Mouse (Mus musculus) liver, embryonic 11.5 days (tissue): ENCODE measurements at regions not wholly inside any gene's neighbourhood (a gene's known extent, or its start where the extent isn't known, plus 50 kb on each side); places are given as distances from the start of the nearest gene placed in this dataset.
A peak's percentile ranks its signal among the peaks of the same experiment; 100 is the strongest.
"Not testable (repeated sequence)": the region's sequence is repeated elsewhere in the genome, so short reads cannot be mapped to it uniquely, and the experiment has no call there.

Experiments used
- ATAC-seq: fragments of 200-750 bp; cut with Nextera tagmentation; replicated peaks from 2 replicates; pipeline ENCODE4 v1.8.0; 2017; ENCODE audit warnings: moderate number of reproducible peaks, mild to moderate bottlenecking, moderate TSS enrichment, moderate library complexity; ENCODE audit not compliant: low FRiP score
- DNase-seq: peaks from one replicate; pipeline ENCODE4 v3.0.0-alpha.2; 2017; ENCODE audit warnings: low spot score
- H3K27ac ChIP-seq: fragments of 300-500 bp; sonication (generic); 2 replicates; pipeline ENCODE4 v1.5.1; 2014; ENCODE audit warnings: mild to moderate bottlenecking, low read depth, low read length, control low read depth
- H3K27me3 ChIP-seq: fragments of 300-500 bp; sonication (generic); replicated peaks from 2 replicates; pipeline ENCODE4 v1.6.1; 2014; ENCODE audit warnings: low read length, mixed read lengths; ENCODE audit not compliant: control insufficient read depth, insufficient read depth
- H3K36me3 ChIP-seq: fragments of 300-500 bp; sonication (generic); 2 replicates; pipeline ENCODE4 v1.6.1; 2014; ENCODE audit warnings: mild to moderate bottlenecking, low read length, moderate library complexity, mixed read lengths; ENCODE audit not compliant: control insufficient read depth, insufficient read depth
- H3K4me1 ChIP-seq: fragments of 300-500 bp; sonication (generic); replicated peaks from 2 replicates; pipeline ENCODE4 v1.6.1; 2014; ENCODE audit warnings: low read length, mixed read lengths; ENCODE audit not compliant: control insufficient read depth, insufficient read depth
- H3K4me2 ChIP-seq: fragments of 300-500 bp; sonication (generic); 2 replicates; pipeline ENCODE4 v1.6.1; 2014; ENCODE audit warnings: mild to moderate bottlenecking, control low read depth, moderate library complexity
- H3K4me3 ChIP-seq: fragments of 300-500 bp; sonication (generic); 2 replicates; pipeline ENCODE4 v1.5.1; 2014; ENCODE audit warnings: low read depth, low read length, control low read depth
- H3K9ac ChIP-seq: fragments of 300-500 bp; sonication (generic); 2 replicates; pipeline ENCODE4 v1.6.1; 2014; ENCODE audit warnings: low read depth, low read length, control low read depth
- H3K9me3 ChIP-seq: fragments of 300-500 bp; sonication (generic); 2 replicates; pipeline ENCODE4 v1.6.1; 2016; ENCODE audit warnings: low read length, inconsistent platforms, mixed read lengths; ENCODE audit not compliant: control insufficient read depth
- WGBS: fragments of 180-500 bp; shearing (Covaris S2); extraction: QIAGEN DNeasy Blood & Tissue Kit; methylation state at CpG from one replicate; pipeline ENCODE4 v1.1.7; 2014; 5-methylcytosine and 5-hydroxymethylcytosine counted together

DNA sequence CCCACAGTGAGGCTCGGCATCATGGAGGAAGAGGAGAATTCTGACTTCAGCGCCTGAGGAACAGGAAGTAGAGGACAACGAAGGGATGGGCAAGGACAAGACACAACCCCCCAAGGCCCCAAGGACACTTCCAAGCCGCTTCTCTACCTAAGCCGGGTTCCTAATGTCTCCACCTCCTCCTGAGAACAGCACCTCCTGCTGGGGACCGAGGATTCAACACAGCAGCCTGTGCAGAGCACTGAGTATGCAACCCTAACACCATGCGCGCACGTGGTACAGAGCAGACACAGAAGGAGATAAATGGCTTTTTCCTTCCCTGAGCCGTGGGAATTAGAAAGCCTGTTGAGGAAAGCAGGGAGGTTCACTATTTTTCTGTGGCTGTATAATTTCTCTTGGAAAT is 64.2 kb upstream of the Xcl1 start:
- 60% methylated on average over 10 of the region's 10 CpGs for WGBS
- H3K4me2 ChIP-seq, result no peak overlapping the region
- no peaks in the 10 kb centered on the region for H3K36me3 ChIP-seq
- H3K27me3 ChIP-seq, result no peaks in the 10 kb centered on the region
- no peaks in the 10 kb centered on the region for H3K9me3 ChIP-seq
- no peak overlapping the region for H3K9ac ChIP-seq
- no peaks in the 10 kb centered on the region for H3K4me1 ChIP-seq
- no peak overlapping the region for H3K27ac ChIP-seq
- DNase-seq, result no peak
- no peak overlapping the region for H3K4me3 ChIP-seq
- no peak for ATAC-seq

GRCm38 (mm10) chr1:164998621-164999020 is 63.3 kb upstream of the Xcl1 start:
- no peak for ATAC-seq
- no peak overlapping the region for H3K27ac ChIP-seq

DNA sequence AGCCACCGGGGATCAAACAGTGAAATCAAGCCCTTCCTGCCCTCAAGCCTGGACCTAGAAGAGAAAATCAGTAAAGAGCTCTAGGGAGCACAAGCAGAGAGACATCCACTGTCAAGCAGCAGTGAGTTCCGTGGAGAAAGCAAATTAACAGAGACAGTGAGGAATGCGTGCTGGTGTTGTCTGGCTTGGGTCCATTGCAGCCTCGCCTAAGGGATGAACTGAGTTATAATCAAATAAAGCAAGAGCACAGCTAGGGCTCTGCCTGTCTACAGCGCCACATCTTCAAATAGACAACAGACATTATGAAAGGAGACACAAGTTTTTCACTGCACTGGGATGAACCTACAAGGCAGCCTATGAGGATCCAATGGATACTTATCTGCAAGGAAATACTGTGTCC is 62.3 kb upstream of the Xcl1 start:
- Histone ChIP-seq H3K36me3 (no peaks in the 10 kb centered on the region), H3K9ac (no peak overlapping the region), H3K27me3 (no peaks in the 10 kb centered on the region), H3K27ac (no peak overlapping the region), H3K4me3 (no peak overlapping the region), H3K4me1 (no peaks in the 10 kb centered on the region), H3K4me2 (no peak overlapping the region), H3K9me3 (no peaks in the 10 kb centered on the region)
- ATAC-seq (no peak), DNase-seq (no peak)
- WGBS, result 62% methylated on average over 5 of the region's 5 CpGs

More at GRCm38 (mm10) chr1:164998621-164999020, 63.3 kb upstream of the Xcl1 start:
- Histone ChIP-seq H3K4me3 (no peak overlapping the region), H3K4me1 (no peaks in the 10 kb centered on the region), H3K4me2 (no peak overlapping the region), H3K9me3 (no peaks in the 10 kb centered on the region), H3K9ac (no peak overlapping the region), H3K36me3 (no peaks in the 10 kb centered on the region), H3K27me3 (no peaks in the 10 kb centered on the region)
- DNase-seq, result no peak
- 87% methylated on average over 3 of the region's 3 CpGs for WGBS

DNA sequence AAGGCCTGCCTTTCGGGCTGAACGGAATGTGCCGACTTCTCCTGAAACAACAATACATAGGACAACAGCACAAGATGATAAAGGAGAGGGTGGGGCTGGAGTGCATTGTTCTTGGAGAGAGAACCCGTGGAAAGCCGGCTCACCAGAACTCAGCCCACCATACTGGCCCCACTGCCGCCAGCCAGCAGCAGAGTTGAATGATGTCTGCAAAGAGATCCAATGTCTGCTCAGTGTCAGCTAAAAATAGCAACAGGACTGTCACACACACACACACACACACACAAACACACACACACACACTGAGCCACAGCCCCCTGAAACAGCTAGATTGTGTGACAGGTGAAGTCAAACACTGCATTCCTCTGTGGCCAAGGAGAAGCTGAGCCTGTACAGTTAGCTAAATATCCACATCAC is 58.9 kb upstream of the Xcl1 start:
- no peak overlapping the region for H3K4me3 ChIP-seq
- H3K9ac ChIP-seq, result no peak overlapping the region
- ATAC-seq (no peak), DNase-seq (peak; percentile 27)
- no peaks in the 10 kb centered on the region for H3K4me1 ChIP-seq
- no peaks in the 10 kb centered on the region for H3K27me3 ChIP-seq
- H3K4me2 ChIP-seq, result no peak overlapping the region
- no peaks in the 10 kb centered on the region for H3K9me3 ChIP-seq
- no peak overlapping the region for H3K27ac ChIP-seq
- no peaks in the 10 kb centered on the region for H3K36me3 ChIP-seq
- 28% methylated on average over 6 of the region's 6 CpGs for WGBS

DNA sequence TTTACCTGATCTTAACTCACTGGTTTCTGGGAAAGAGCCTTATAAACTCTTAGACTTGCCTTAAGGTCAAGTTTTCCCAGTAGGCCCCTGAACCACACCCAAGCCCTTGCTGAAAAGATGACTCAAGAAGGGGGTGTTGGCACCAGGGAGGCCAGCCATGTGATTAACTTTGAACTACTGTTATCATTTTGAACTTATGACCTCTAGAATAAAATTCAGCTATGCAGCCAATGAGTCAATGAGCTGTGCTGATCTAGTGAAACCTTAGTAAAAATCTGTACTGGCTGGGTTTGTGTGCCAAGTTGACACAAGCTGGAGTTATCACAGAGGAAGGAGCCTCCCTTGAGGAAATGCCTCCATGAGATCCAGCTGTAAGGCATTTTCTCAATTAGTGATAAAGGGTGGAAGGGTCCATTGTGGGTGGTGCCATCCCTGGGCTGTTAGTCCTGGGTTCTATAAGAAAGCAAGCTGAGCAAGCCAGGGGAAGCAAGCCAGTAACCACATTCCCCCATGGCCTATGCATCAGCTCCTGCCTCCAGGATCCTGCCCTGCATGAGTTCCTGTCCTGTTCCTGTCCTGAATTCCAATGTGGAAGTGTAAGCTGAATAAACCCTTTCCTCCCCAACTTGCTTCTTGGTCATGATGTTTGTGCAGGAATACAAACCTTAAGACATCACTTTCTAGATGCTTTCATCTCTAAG is 58.0 kb upstream of the Xcl1 start:
- not testable (repeated sequence) for H3K4me1 ChIP-seq, H3K4me2 ChIP-seq, H3K27ac ChIP-seq, H3K9me3 ChIP-seq, ATAC-seq, H3K27me3 ChIP-seq, H3K9ac ChIP-seq, H3K36me3 ChIP-seq, H3K4me3 ChIP-seq
- DNase-seq, result peak; percentile 12

DNA sequence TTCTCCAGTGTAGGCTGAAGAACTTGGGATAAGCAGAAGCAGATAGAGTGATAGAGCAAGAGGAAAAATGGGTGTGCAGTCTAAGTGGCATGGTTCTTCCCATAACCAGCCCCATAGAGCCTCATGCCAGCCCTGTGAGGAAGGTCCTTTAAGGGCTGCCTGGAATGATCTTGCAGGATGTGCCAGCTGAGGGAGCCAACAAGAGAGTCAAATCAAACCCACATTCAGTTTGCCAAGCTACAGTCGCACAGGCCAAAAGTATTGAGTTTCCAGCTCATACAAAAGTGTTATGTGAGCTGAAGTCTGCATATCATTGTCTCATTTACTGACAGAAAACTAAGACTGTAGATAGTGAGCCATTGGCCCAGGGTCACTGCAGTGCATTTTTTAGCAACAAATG is 53.7 kb upstream of the Xcl1 start:
- Histone ChIP-seq H3K4me1 (no peaks in the 10 kb centered on the region), H3K36me3 (no peaks in the 10 kb centered on the region), H3K4me3 (no peak overlapping the region), H3K27ac (no peak overlapping the region), H3K9ac (no peak overlapping the region), H3K9me3 (no peaks in the 10 kb centered on the region), H3K27me3 (no peaks in the 10 kb centered on the region), H3K4me2 (no peak overlapping the region)
- 83% methylated on average over 1 of the region's 1 CpGs for WGBS
- no peak for ATAC-seq
- no peak for DNase-seq

- ATAC-seq (no peak), DNase-seq (no peak)
- Histone ChIP-seq H3K4me2 (no peak overlapping the region), H3K4me3 (no peak overlapping the region), H3K36me3 (no peaks in the 10 kb centered on the region), H3K9me3 (no peaks in the 10 kb centered on the region), H3K9ac (no peak overlapping the region), H3K27ac (no peak overlapping the region), H3K4me1 (no peaks in the 10 kb centered on the region), H3K27me3 (no peaks in the 10 kb centered on the region)
- WGBS, result 67% methylated on average over 3 of the region's 3 CpGs
Measured at GRCm38 (mm10) chr1:164988191-164988590, 52.9 kb upstream of the Xcl1 start.

- not testable (repeated sequence) for H3K9me3 ChIP-seq, H3K27me3 ChIP-seq, DNase-seq, H3K4me3 ChIP-seq, H3K4me1 ChIP-seq, ATAC-seq, H3K4me2 ChIP-seq, H3K9ac ChIP-seq, H3K27ac ChIP-seq, H3K36me3 ChIP-seq
- WGBS, result 94% methylated on average over 21 of the region's 21 CpGs
Measured at GRCm38 (mm10) chr1:164985521-164985920, 50.2 kb upstream of the Xcl1 start.
